Mouse (Mus musculus) embryonic facial prominence, embryonic 14.5 days (tissue): ENCODE measurements around the gene Epha5. TPM values are rescaled to one million over a fixed set of nuclear protein-coding genes. Genes with fewer than 3 reads are reported as not detected.

ENCODE experiments used
- ATAC-seq: fragments of 200-750 bp; cut with Nextera tagmentation; 2 replicates; pipeline ENCODE4 v1.8.0; 2017; ENCODE audit warnings: low read depth, moderate number of reproducible peaks, moderate TSS enrichment
- DNase-seq: peaks from one replicate; pipeline ENCODE4 v3.0.0-alpha.2; 2015; ENCODE audit warnings: low spot score
- H3K27ac ChIP-seq: fragments of 300-500 bp; sonication (generic); replicated peaks from 2 replicates; pipeline ENCODE4 v1.5.1; 2014; ENCODE audit warnings: low read depth, mild to moderate bottlenecking, low read length, moderate library complexity
- H3K27me3 ChIP-seq: fragments of 300-500 bp; sonication (generic); replicated peaks from 2 replicates; pipeline ENCODE4 v1.6.1; 2014; ENCODE audit warnings: low read length; ENCODE audit not compliant: control insufficient read depth, insufficient read depth
- H3K36me3 ChIP-seq: fragments of 300-500 bp; sonication (generic); 2 replicates; pipeline ENCODE4 v1.6.1; 2014; ENCODE audit warnings: low read length, mixed read lengths; ENCODE audit not compliant: control insufficient read depth, insufficient read depth
- H3K4me1 ChIP-seq: fragments of 300-500 bp; sonication (generic); 2 replicates; pipeline ENCODE4 v1.6.1; 2014; ENCODE audit warnings: antibody characterized with exemption, low read length; ENCODE audit not compliant: control insufficient read depth, insufficient read depth
- H3K4me2 ChIP-seq: fragments of 300-500 bp; sonication (generic); 2 replicates; pipeline ENCODE4 v1.6.1; 2014; ENCODE audit warnings: low read depth, mild to moderate bottlenecking, low read length, moderate library complexity, mixed read lengths
- H3K4me3 ChIP-seq: fragments of 300-500 bp; sonication (generic); 2 replicates; pipeline ENCODE4 v1.5.1; 2014; ENCODE audit warnings: low read depth, mild to moderate bottlenecking, low read length
- H3K9ac ChIP-seq: fragments of 300-500 bp; sonication (generic); 2 replicates; pipeline ENCODE4 v1.6.1; 2014; ENCODE audit warnings: low read depth, mild to moderate bottlenecking, low read length, moderate library complexity, mixed read lengths
- H3K9me3 ChIP-seq: fragments of 300-500 bp; sonication (generic); 2 replicates; pipeline ENCODE4 v1.6.1; 2016; ENCODE audit warnings: low read length; ENCODE audit not compliant: control insufficient read depth
- WGBS: fragments of 180-500 bp; shearing (Covaris S2); extraction: QIAGEN DNeasy Blood & Tissue Kit; methylation state at CpG from one replicate; pipeline ENCODE4 v1.1.7; 2014; 5-methylcytosine and 5-hydroxymethylcytosine counted together
- polyA plus RNA-seq: library from polyadenylated mRNA; unstranded; fragments of >200 nt; fragmentation: Nextera tagmentation; extraction: Ambion mirVana; gene quantifications from 2 replicates; pipeline ENCODE4 v1.2.1, GENCODE M21; 2014

Gene Epha5
- polyA plus RNA-seq: 5.3 and 7.7 TPM in 2 replicates

DNA sequence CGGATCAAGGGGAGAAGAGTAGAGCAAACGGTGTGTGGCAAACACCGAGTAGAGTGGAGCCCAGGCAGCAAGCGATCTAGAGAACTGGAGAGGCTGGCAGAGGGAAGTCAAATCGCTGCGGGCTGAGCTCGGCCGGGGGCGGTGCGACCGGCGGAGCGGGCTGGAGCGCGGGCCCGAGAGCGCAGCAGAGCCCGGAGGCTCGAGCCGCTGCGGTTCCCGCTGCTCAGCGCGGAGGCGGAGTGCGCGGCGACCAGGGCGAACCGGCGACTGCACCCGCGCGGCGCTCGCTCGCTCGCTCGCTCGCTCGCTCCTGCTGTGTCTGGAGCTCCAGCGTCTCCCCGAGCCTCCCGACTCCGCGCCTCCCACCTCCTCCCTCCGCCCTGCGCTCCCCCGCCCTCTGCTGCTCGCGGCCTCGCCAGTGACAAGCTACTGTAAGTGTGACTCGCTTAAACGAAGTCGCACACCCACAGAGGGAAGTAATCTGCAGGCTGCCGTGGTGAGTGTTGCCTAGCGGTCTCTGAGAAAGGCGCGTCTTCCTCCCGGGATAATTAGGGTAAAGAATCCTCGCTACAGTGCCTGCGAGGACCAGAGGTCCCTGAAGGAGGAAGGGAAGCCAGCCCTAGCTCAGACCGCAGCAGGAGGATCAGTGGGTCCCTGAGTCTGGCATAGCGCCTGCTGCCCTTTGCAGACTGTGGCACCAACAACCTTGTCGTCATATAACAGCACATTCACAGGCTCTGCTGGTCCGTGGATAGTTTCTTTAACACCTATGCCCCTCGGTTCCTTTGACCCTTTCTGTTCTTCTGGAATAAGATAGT lies at the start of gene Epha5:
Epha5 (minus strand) TSS at position 321 of the 818 bp plus-strand sequence.
- peak; percentile 92 for DNase-seq
- H3K27ac ChIP-seq: peak within 1 kb of the TSS; percentile 58
- peak; percentile 97 for ATAC-seq
- H3K36me3 ChIP-seq: no peaks in the 10 kb centered on the region
- H3K4me1 ChIP-seq: no peaks in the 10 kb centered on the region; the same call in 1 of the 2 replicates
- WGBS: under 1% methylated on average over 38 of the region's 67 CpGs
- H3K9me3 ChIP-seq: no peaks in the 10 kb centered on the region
- peak within 1 kb of the TSS; percentile 69 for H3K9ac ChIP-seq
- H3K27me3 ChIP-seq: peaks cover 31% of the 10 kb centered on the region
- H3K4me3 ChIP-seq: peak within 1 kb of the TSS; percentile 58
- peak within 1 kb of the TSS; percentile 97 for H3K4me2 ChIP-seq

DNA sequence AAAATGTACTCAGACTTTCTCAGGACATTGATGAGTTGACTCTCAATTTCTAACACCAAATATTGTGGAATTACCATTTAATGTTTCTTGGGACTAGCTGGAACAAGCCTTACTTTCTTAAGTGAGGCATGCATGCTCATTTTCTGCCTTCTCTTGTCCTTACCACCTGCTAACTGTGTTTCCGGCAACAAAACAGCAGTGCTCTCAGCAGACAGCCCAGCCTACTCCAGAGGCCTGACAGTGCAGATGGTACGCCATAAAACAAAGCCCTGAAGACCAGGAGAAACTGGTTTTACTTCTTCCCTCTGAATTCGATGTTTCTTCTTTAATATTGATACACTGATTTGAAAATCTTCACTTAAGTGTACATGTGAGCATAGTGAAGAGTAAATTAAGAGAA lies 39.0 kb upstream of the Epha5 start:
- H3K9ac ChIP-seq: no peak overlapping the region
- DNase-seq (peak; percentile 2), ATAC-seq (no peak)
- no peak overlapping the region for H3K4me3 ChIP-seq
- no peaks in the 10 kb centered on the region for H3K27me3 ChIP-seq
- no peak overlapping the region for H3K4me2 ChIP-seq
- H3K4me1 ChIP-seq: no peaks in the 10 kb centered on the region
- WGBS: 54% methylated on average over 3 of the region's 3 CpGs
- no peak overlapping the region for H3K27ac ChIP-seq
- no peaks in the 10 kb centered on the region for H3K36me3 ChIP-seq
- no peaks in the 10 kb centered on the region for H3K9me3 ChIP-seq

DNA sequence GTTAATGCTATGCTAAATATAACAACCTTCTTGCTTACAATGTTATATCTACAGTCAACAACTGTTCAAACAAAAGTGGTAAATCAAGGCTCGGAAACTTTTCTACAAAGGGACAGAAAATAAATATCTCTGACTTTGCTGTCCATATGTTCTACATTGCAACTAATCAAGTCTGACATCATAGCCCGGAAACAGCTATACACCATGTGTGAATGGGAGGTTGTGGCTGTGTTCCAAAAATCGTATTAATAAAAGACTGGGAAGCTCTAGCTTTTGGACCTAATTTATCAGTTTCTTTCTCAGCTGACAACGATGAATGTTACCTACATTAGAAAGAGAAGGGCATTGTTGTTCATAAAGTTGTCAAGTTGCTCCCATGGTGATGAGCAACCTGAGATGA lies 37.5 kb upstream of the Epha5 start:
- H3K9me3 ChIP-seq: no peaks in the 10 kb centered on the region
- H3K4me2 ChIP-seq: no peak overlapping the region
- DNase-seq: peak; percentile 5
- H3K9ac ChIP-seq: no peak overlapping the region
- H3K4me1 ChIP-seq: no peaks in the 10 kb centered on the region
- no peaks in the 10 kb centered on the region for H3K36me3 ChIP-seq
- 66% methylated on average over 4 of the region's 4 CpGs for WGBS
- no peaks in the 10 kb centered on the region for H3K27me3 ChIP-seq
- no peak overlapping the region for H3K4me3 ChIP-seq
- no peak for ATAC-seq
- no peak overlapping the region for H3K27ac ChIP-seq

DNA sequence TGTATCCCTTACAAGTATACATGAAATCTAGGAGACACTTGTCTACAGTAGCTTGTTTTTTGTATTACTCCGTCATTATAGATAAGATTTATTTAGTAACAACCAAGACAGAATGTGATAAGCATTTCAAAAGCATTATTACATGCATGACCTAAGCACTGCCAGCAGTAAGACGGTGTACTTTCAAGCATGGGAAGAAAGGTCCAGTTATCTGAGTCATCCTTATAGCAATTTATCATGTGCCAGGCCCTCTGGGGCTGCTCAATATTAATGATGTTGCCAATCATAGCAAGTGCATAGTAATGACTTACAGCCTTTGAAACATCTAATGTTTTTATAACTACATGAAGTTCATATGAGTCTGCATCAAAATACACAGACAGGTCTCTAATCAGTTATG lies 36.7 kb upstream of the Epha5 start:
- DNase-seq: no peak
- Histone ChIP-seq H3K27ac (no peak overlapping the region), H3K36me3 (no peaks in the 10 kb centered on the region), H3K4me2 (no peak overlapping the region), H3K4me1 (no peaks in the 10 kb centered on the region), H3K4me3 (no peak overlapping the region), H3K9ac (no peak overlapping the region), H3K9me3 (no peaks in the 10 kb centered on the region), H3K27me3 (no peaks in the 10 kb centered on the region)
- 69% methylated on average over 2 of the region's 2 CpGs for WGBS
- ATAC-seq: no peak

DNA sequence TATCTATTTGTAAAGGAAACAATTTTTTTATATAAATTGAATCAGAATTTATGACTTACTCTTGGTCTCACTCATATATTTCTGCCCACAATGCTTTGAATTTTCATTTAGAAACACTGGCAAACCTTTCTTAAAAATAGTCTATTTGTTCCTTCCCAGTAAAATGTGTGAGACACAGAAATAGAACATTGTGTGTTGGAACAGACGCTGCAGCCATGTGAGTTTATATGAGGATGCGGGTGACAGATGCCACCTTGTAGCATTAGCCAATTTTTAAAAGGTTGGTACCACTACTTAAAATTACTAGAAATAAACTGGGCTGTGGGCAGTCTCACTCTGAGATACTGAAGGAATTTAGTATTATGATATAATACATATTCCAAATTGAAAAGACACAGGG lies 23.1 kb upstream of the Epha5 start:
- H3K27me3 ChIP-seq: no peaks in the 10 kb centered on the region
- no peak overlapping the region for H3K4me3 ChIP-seq
- no peak for DNase-seq
- WGBS: 91% methylated on average over 2 of the region's 2 CpGs
- H3K4me2 ChIP-seq: no peak overlapping the region
- H3K9ac ChIP-seq: no peak overlapping the region
- H3K27ac ChIP-seq: no peak overlapping the region
- no peak for ATAC-seq
- H3K9me3 ChIP-seq: no peaks in the 10 kb centered on the region
- H3K4me1 ChIP-seq: no peaks in the 10 kb centered on the region
- no peaks in the 10 kb centered on the region for H3K36me3 ChIP-seq

DNA sequence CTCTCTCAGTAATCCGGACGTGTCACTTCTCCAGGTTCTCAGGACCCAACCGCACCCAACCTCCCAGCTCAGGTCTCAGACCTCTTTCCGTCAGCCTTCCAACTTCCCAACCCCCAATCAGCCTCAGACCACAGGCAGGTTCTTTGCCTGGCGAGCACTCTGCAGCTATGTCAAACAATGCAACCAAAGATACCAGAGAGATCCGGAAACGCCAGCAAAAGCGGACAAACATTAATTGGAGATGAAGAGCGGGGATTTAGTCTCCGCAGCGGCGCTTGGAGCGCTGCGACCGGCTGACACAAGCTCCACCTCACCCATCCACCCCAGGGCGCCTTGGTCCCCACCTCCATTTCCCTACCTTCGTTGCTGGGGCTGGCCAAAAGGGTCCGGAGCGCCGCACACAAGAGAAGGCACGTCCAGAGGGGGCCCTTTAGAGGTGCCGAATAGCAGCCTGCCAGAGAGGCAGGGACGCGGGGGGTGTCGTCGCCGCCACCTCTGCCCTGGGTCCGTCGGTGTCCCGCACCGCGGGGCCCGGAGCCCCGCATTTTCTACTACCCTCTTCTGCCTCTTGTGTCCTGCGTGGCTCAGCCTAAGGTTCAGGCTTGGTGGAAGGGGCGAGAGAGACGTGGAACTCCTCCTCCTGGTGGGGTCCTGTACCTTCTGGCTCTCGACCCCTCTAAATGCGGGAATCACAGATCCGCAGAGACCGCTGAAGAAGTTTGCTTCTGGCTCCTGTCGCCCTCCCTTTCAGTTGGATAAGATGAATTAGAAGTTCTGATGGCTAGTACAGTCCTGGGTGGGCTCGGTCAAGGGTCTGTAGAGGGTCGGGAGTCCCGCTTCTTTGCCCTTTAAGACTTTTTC lies 991 bp downstream of the Epha5 start:
- H3K4me3 ChIP-seq: peak overlapping the region; percentile 58
- H3K4me1 ChIP-seq: no peaks in the 10 kb centered on the region; the same call in 1 of the 2 replicates
- DNase-seq (peak; percentile 24), ATAC-seq (no peak)
- peak overlapping the region; percentile 69 for H3K9ac ChIP-seq
- H3K36me3 ChIP-seq: no peaks in the 10 kb centered on the region
- under 1% methylated on average over 30 of the region's 45 CpGs for WGBS
- peaks cover 28% of the 10 kb centered on the region for H3K27me3 ChIP-seq
- peak overlapping the region; percentile 28 for H3K27ac ChIP-seq
- H3K9me3 ChIP-seq: no peaks in the 10 kb centered on the region
- H3K4me2 ChIP-seq: peak overlapping the region; percentile 97

DNA sequence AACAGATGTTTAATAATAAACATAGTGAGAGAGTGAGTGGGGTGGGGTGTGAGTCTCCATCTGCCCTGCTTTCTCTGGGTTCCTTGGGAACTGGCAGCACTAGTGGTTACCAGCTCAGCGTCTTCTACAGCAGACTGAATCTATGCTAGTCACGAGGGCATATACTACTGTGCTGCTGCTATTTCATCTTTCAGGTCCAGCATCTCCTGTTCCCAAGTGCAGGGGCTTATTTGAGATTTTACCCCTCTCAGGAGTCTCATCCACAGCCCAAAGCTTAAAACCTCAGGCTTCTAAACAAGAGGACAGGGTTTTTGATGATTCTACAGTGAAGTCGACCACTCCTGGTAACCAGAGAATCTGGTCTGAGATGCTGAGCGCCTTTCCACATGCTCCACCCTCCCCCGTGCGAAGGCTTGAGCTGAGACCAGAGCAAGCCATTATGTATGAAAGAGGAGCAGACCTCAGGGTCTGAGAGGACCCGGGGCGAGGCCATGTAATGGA lies 2.2 kb downstream of the Epha5 start:
- Histone ChIP-seq H3K4me3 (peak overlapping the region; percentile 58), H3K4me2 (peak overlapping the region; percentile 97), H3K27me3 (peaks cover 28% of the 10 kb centered on the region), H3K36me3 (no peaks in the 10 kb centered on the region), H3K9me3 (no peaks in the 10 kb centered on the region), H3K27ac (no peak overlapping the region), H3K4me1 (no peaks in the 10 kb centered on the region; the same call in 1 of the 2 replicates), H3K9ac (no peak overlapping the region)
- 4% methylated on average over 8 of the region's 8 CpGs for WGBS
- ATAC-seq (no peak), DNase-seq (peak; percentile 6)

DNA sequence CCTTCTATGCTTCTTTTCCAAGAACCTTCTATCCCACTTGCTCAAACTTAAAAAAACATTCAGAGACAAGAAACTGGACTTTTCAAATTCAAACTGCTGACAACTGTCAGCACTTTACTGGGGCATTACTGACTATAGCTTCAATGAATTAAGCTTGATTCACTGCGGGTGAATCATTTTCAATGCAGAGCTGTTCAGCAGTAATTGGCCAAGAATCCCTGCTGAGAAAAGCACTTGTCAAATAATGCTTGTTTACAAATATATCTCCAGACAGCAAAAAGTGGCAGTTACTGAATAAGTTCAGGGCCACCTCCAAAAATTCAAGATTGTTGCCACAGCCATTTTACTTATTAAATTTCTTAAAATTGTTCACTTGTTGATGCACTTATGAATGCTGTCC lies 4.2 kb downstream of the Epha5 start:
- no peak for ATAC-seq
- H3K4me2 ChIP-seq: no peak overlapping the region
- H3K27ac ChIP-seq: no peak overlapping the region
- 48% methylated on average over 1 of the region's 1 CpGs for WGBS
- peak; percentile 13 for DNase-seq
- no peaks in the 10 kb centered on the region for H3K36me3 ChIP-seq
- H3K9ac ChIP-seq: no peak overlapping the region
- no peak overlapping the region for H3K4me3 ChIP-seq
- no peaks in the 10 kb centered on the region for H3K9me3 ChIP-seq
- peaks cover 22% of the 10 kb centered on the region for H3K27me3 ChIP-seq
- H3K4me1 ChIP-seq: no peaks in the 10 kb centered on the region; the same call in 1 of the 2 replicates
